Mouse (Mus musculus): ENCODE data around the gene Abhd17c. TPM values are rescaled to one million over a fixed set of nuclear protein-coding genes. Genes with fewer than 3 reads are reported as not detected.

Gene Abhd17c
- polyA plus RNA-seq, 1 experiment from 2014 or later, result 68.8 TPM

Other genes with a start within 250 kb of the Abhd17c start
- 0.85 and 1.8 TPM in 2 replicates for gene Cemip, start 65.4 kb downstream of the Abhd17c start, polyA plus RNA-seq (2016; fragmentation: Nextera tagmentation; extraction: Ambion mirVana)

Measured in midbrain, embryonic 12.5 days (tissue).